9 mouse cellular contexts compared by ENCODE assay signal in genomic region chr17:13009887-13010286, GRCm38 (mm10). TPM values are rescaled to one million over a fixed set of nuclear protein-coding genes. Genes with fewer than 3 reads are reported as not detected.
DNase-seq lines count a peak whose midpoint lies in the region; ATAC-seq and TF ChIP-seq lines count a peak whose summit lies in the region.
"Had no signal": no experiment of that assay in that cellular context is flagged by ENCODE, and none has a peak within 500 bp of the region (broad histone marks: within the 10 kb centered on the region; RNA-seq: fewer than 3 reads in every experiment).

No protein-coding gene starts in this region.

- TF ChIP-seq EP300 in liver, postnatal 0 days (IDR thresholded peaks at IDR 0.05; ENCODE audit: low read depth), result peak; percentile 42; the same call in 1 of the 2 replicates

- WGBS in kidney, postnatal 0 days, result 26% methylated on average over 3 of the region's 3 CpGs
- WGBS in liver, postnatal 0 days (ENCODE audit: insufficient replicate concordance), result 15% methylated on average over 3 of the region's 3 CpGs

- peaks cover 5% of the 10 kb centered on the region; the same call in 1 of the 2 replicates for H3K4me1 ChIP-seq in kidney, postnatal 0 days (replicated peaks; ENCODE audit: insufficient read depth, low read length)
- H3K4me1 ChIP-seq in E14TG2a.4 (replicated peaks; ENCODE audit: low read depth, low read length), result peaks cover 51% of the 10 kb centered on the region
- peaks cover 20% of the 10 kb centered on the region for H3K4me1 ChIP-seq in liver, postnatal 0 days (ENCODE audit: insufficient read depth)

- H3K9ac ChIP-seq in kidney, postnatal 0 days (ENCODE audit: low read depth, low read length), result no peak overlapping the region
- no peak overlapping the region for H3K9ac ChIP-seq in liver, postnatal 0 days (replicated peaks)

- TF ChIP-seq CTCF in kidney, postnatal 0 days (IDR thresholded peaks at IDR 0.05; ENCODE audit: low read depth), result peak; percentile 75
- TF ChIP-seq CTCF in E14TG2a.4 (conservative IDR thresholded peaks at IDR 0.05; ENCODE audit: low read length), result peak; percentile 31
- peak; percentile 72 for TF ChIP-seq CTCF in liver, postnatal 0 days (IDR thresholded peaks at IDR 0.05; ENCODE audit: low read depth)

- H3K36me3 ChIP-seq in kidney, postnatal 0 days (ENCODE audit: insufficient read depth, low read length), result peaks cover 21% of the 10 kb centered on the region; the same call in 1 of the 2 replicates
- H3K36me3 ChIP-seq in E14TG2a.4 (ENCODE audit: insufficient read depth, low read length), result peaks cover 52% of the 10 kb centered on the region
- H3K36me3 ChIP-seq in liver, postnatal 0 days (replicated peaks; ENCODE audit: insufficient read depth, low read length), result peaks cover 28% of the 10 kb centered on the region

- H3K9me3 ChIP-seq in kidney, postnatal 0 days (replicated peaks; ENCODE audit: low read length), result no peaks in the 10 kb centered on the region
- H3K9me3 ChIP-seq in E14TG2a.4 (ENCODE audit: low read length), result no peaks in the 10 kb centered on the region
- H3K9me3 ChIP-seq in liver, postnatal 0 days (ENCODE audit: low read length), result no peaks in the 10 kb centered on the region

- H3K4me3 ChIP-seq in kidney, postnatal 0 days (replicated peaks; ENCODE audit: low read depth, low read length), result no peak overlapping the region
- no peak overlapping the region for H3K4me3 ChIP-seq in E14TG2a.4 (replicated peaks; ENCODE audit: low read length)
- no peak overlapping the region for H3K4me3 ChIP-seq in liver, postnatal 0 days (ENCODE audit: low read depth, low read length)

- H3K4me2 ChIP-seq in kidney, postnatal 0 days (ENCODE audit: low read length), result no peak overlapping the region
- no peak overlapping the region for H3K4me2 ChIP-seq in liver, postnatal 0 days (ENCODE audit: low read depth, low read length)

- no peak overlapping the region for H3K27ac ChIP-seq in kidney, postnatal 0 days
- no peak overlapping the region for H3K27ac ChIP-seq in liver, postnatal 0 days (ENCODE audit: low read depth)

- no peaks in the 10 kb centered on the region for H3K27me3 ChIP-seq in kidney, postnatal 0 days (ENCODE audit: insufficient read depth, low read length)
- no peaks in the 10 kb centered on the region for H3K27me3 ChIP-seq in E14TG2a.4 (ENCODE audit: insufficient read depth, low read length)
- no peaks in the 10 kb centered on the region for H3K27me3 ChIP-seq in liver, postnatal 0 days (ENCODE audit: insufficient read depth, low read length)

- no peak for ATAC-seq in kidney, postnatal 0 days (replicated peaks; ENCODE audit: low FRiP score, low read depth)
- ATAC-seq in liver, postnatal 0 days, result peak; percentile 1; the same call in 1 of the 2 replicates

- DNase-seq in kidney, postnatal 0 days (ENCODE audit: low spot score), result peak; percentile 94
- no peak for DNase-seq in kidney, adult 11 months
- peak; percentile 48 for DNase-seq in B cell, adult 2 months
- DNase-seq in embryo, embryonic 10.5 days (ENCODE audit: low spot score), result peak; percentile 75
- DNase-seq in liver, postnatal 0 days, result no peak
- DNase-seq in yolk sac, embryonic 10.5 days (ENCODE audit: low spot score), result peak; percentile 37
- DNase-seq in urinary bladder, postnatal 36 days (ENCODE audit: low spot score in 2 of 2), result no peak

RNA-seq across cellular contexts. Expression of gene Sod2, which starts 3.2 kb away (rescaled TPM):
- 295 and 310 TPM in 2 replicates for polyA plus RNA-seq in kidney, postnatal 0 days (2015; fragmentation: Nextera tagmentation; extraction: Ambion mirVana)
- polyA plus RNA-seq in liver, postnatal 0 days (2015; fragmentation: Nextera tagmentation; extraction: Ambion mirVana), result 200 and 212 TPM in 2 replicates

RNA-seq across cellular contexts. Expression of gene Wtap, which starts 15.9 kb away (rescaled TPM):
- polyA plus RNA-seq in kidney, postnatal 0 days (2015; fragmentation: Nextera tagmentation; extraction: Ambion mirVana), result 143 and 150 TPM in 2 replicates
- 49.2 and 54.6 TPM in 2 replicates for polyA plus RNA-seq in liver, postnatal 0 days (2015; fragmentation: Nextera tagmentation; extraction: Ambion mirVana)

RNA-seq across cellular contexts. Expression of gene Gpr31b, which starts 42.2 kb away (rescaled TPM):
- 0.10 and 0.12 TPM in 2 replicates for polyA plus RNA-seq in kidney, postnatal 0 days (2015; fragmentation: Nextera tagmentation; extraction: Ambion mirVana)
- not detected in 2 replicates for polyA plus RNA-seq in liver, postnatal 0 days (2015; fragmentation: Nextera tagmentation; extraction: Ambion mirVana)
- polyA plus RNA-seq: myocyte had no signal

RNA-seq across cellular contexts. Expression of gene Acat2, which starts 49.3 kb away (rescaled TPM):
- 103 and 119 TPM in 2 replicates for polyA plus RNA-seq in kidney, postnatal 0 days (2015; fragmentation: Nextera tagmentation; extraction: Ambion mirVana)
- polyA plus RNA-seq in liver, postnatal 0 days (2015; fragmentation: Nextera tagmentation; extraction: Ambion mirVana), result 36.4 and 39.1 TPM in 2 replicates

RNA-seq across cellular contexts. Expression of gene Tcp10b, which starts 51.0 kb away (rescaled TPM):
- 0.16 and 0.23 TPM in 2 replicates for polyA plus RNA-seq in kidney, postnatal 0 days (2015; fragmentation: Nextera tagmentation; extraction: Ambion mirVana)
- polyA plus RNA-seq in liver, postnatal 0 days (2015; fragmentation: Nextera tagmentation; extraction: Ambion mirVana), result not detected in 2 replicates
- polyA plus RNA-seq: myocyte had no signal

Comparison
In these comparisons a context has a peak if more than half of its experiments do, and no peak if none do; other contexts are left out.
1. DNase-seq: peak in kidney, postnatal 0 days (single experiment), B cell, adult 2 months (2 of 2), embryo, embryonic 10.5 days (single experiment) and yolk sac, embryonic 10.5 days (single experiment); none in kidney, adult 11 months (single experiment), liver, postnatal 0 days (single experiment) and urinary bladder, postnatal 36 days (0 of 2).
2. Peak in every context shown above with its lines, with median percentiles within 50 percentile points of each other: CTCF ChIP-seq.